Mouse (Mus musculus): ENCODE measurements around the gene Rhox6. TPM values are rescaled to one million over a fixed set of nuclear protein-coding genes. Genes with fewer than 3 reads are reported as not detected.

Gene Rhox6
- polyA plus RNA-seq, 1 experiment from 2014 or later = not detected

Other genes starting within 250 kb of the Rhox6 start
- not detected in 2 replicates for gene Rhox3f, start 245.9 kb upstream of the Rhox6 start, polyA plus RNA-seq (2014; fragmentation: Nextera tagmentation; extraction: Ambion mirVana)
- gene Rhox4f, start 219.2 kb upstream of the Rhox6 start, polyA plus RNA-seq (2014; fragmentation: Nextera tagmentation; extraction: Ambion mirVana) = not detected in 2 replicates
- gene Rhox3g, start 198.3 kb upstream of the Rhox6 start, polyA plus RNA-seq (2014; fragmentation: Nextera tagmentation; extraction: Ambion mirVana) = not detected in 2 replicates
- gene Rhox2g, start 183.4 kb upstream of the Rhox6 start, polyA plus RNA-seq (2014; fragmentation: Nextera tagmentation; extraction: Ambion mirVana) = not detected in 2 replicates
- not detected in 2 replicates for gene Rhox4g, start 175.6 kb upstream of the Rhox6 start, polyA plus RNA-seq (2014; fragmentation: Nextera tagmentation; extraction: Ambion mirVana)
- gene Rhox3h, start 158.1 kb upstream of the Rhox6 start, polyA plus RNA-seq (2014; fragmentation: Nextera tagmentation; extraction: Ambion mirVana) = not detected in 2 replicates
- gene Rhox2h, start 153.6 kb upstream of the Rhox6 start, polyA plus RNA-seq (2014; fragmentation: Nextera tagmentation; extraction: Ambion mirVana) = not detected in 2 replicates
- 1.8 and 2.1 TPM in 2 replicates for gene Rhox5, start 22.1 kb upstream of the Rhox6 start, polyA plus RNA-seq (2014; fragmentation: Nextera tagmentation; extraction: Ambion mirVana)
- not detected in 2 replicates for gene Rhox7a, start 4.8 kb downstream of the Rhox6 start, polyA plus RNA-seq (2014; fragmentation: Nextera tagmentation; extraction: Ambion mirVana)
- gene Rhox8, start 52.0 kb downstream of the Rhox6 start, polyA plus RNA-seq (2014; fragmentation: Nextera tagmentation; extraction: Ambion mirVana) = not detected in 2 replicates
- not detected in 2 replicates for gene Rhox7b, start 70.3 kb downstream of the Rhox6 start, polyA plus RNA-seq (2014; fragmentation: Nextera tagmentation; extraction: Ambion mirVana)
- gene Rhox9, start 74.9 kb downstream of the Rhox6 start, polyA plus RNA-seq (2014; fragmentation: Nextera tagmentation; extraction: Ambion mirVana) = not detected in 2 replicates
- not detected in 2 replicates for gene Btg1-ps1, start 191.9 kb downstream of the Rhox6 start, polyA plus RNA-seq (2014; fragmentation: Nextera tagmentation; extraction: Ambion mirVana)
- gene Btg1-ps2, start 216.2 kb downstream of the Rhox6 start, polyA plus RNA-seq (2014; fragmentation: Nextera tagmentation; extraction: Ambion mirVana) = not detected in 2 replicates
- not detected in 2 replicates for gene Rhox10, start 239.6 kb downstream of the Rhox6 start, polyA plus RNA-seq (2014; fragmentation: Nextera tagmentation; extraction: Ambion mirVana)